Mouse (Mus musculus) hindbrain, embryonic 11.5 days (tissue): ENCODE results near the gene Armc2. TPM values are rescaled to one million over a fixed set of nuclear protein-coding genes. Genes with fewer than 3 reads are reported as not detected.

ENCODE experiments used
- ATAC-seq: fragments of 200-750 bp; cut with Nextera tagmentation; 2 replicates; pipeline ENCODE4 v1.8.0; 2017; ENCODE audit warnings: mild to moderate bottlenecking, moderate TSS enrichment, moderate library complexity; ENCODE audit not compliant: low FRiP score
- DNase-seq: peaks from one replicate; pipeline ENCODE4 v3.0.0-alpha.2; 2015; ENCODE audit warnings: low spot score
- H3K27ac ChIP-seq: fragments of 300-500 bp; sonication (generic); 2 replicates; pipeline ENCODE4 v1.5.1; 2014; ENCODE audit warnings: mild to moderate bottlenecking, low read depth, low read length
- H3K27me3 ChIP-seq: fragments of 300-500 bp; sonication (generic); 2 replicates; pipeline ENCODE4 v1.6.1; 2014; ENCODE audit warnings: mild to moderate bottlenecking, low read length, moderate library complexity, mixed read lengths; ENCODE audit not compliant: control insufficient read depth, insufficient read depth
- H3K36me3 ChIP-seq: fragments of 300-500 bp; sonication (generic); 2 replicates; pipeline ENCODE4 v1.6.1; 2014; ENCODE audit warnings: mild to moderate bottlenecking, low read length, moderate library complexity, mixed read lengths; ENCODE audit not compliant: control insufficient read depth, insufficient read depth
- H3K4me1 ChIP-seq: fragments of 300-500 bp; sonication (generic); replicated peaks from 2 replicates; pipeline ENCODE4 v1.6.1; 2014; ENCODE audit warnings: low read length, mixed read lengths; ENCODE audit not compliant: control insufficient read depth, insufficient read depth
- H3K4me2 ChIP-seq: fragments of 300-500 bp; sonication (generic); replicated peaks from 2 replicates; pipeline ENCODE4 v1.6.1; 2014; ENCODE audit warnings: mild to moderate bottlenecking, low read depth, low read length
- H3K4me3 ChIP-seq: fragments of 300-500 bp; sonication (generic); 2 replicates; pipeline ENCODE4 v1.5.1; 2014; ENCODE audit warnings: low read depth, low read length
- H3K9ac ChIP-seq: fragments of 300-500 bp; sonication (generic); 2 replicates; pipeline ENCODE4 v1.6.1; 2014; ENCODE audit warnings: low read depth, low read length
- H3K9me3 ChIP-seq: fragments of 300-500 bp; sonication (generic); 2 replicates; pipeline ENCODE4 v1.6.1; 2016; ENCODE audit warnings: low read length; ENCODE audit not compliant: control insufficient read depth
- WGBS: fragments of 180-500 bp; shearing (Covaris S2); extraction: QIAGEN DNeasy Blood & Tissue Kit; methylation state at CpG from one replicate; pipeline ENCODE4 v1.1.7; 2014; 5-methylcytosine and 5-hydroxymethylcytosine counted together
- polyA plus RNA-seq: library from polyadenylated mRNA; unstranded; fragments of >200 nt; fragmentation: Nextera tagmentation; extraction: Ambion mirVana; gene quantifications from 2 replicates; pipeline ENCODE4 v1.2.1, GENCODE M21; 2014

Armc2 gene
- polyA plus RNA-seq, 1 experiment from 2014 or later = 3.2 TPM

DNA sequence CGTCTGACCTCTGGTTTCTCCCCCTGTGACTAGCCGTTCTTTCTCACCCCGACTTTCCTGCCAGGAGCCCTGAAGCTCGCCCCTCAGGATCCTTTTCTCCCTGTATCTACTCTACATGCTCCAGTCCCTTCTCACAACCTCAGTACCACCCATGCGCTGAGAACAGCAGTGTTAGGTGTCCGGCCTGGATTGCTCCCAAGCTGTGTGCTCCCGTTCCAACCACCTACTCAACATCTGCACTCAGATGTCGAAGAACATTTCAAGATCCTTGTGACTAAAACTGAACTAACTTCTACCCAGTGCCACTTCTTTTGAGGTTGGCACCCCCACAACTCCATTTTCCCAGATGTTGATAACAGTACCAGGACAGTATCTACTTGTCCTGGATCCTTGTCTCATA is 30.4 kb upstream of the Armc2 start:
- no peaks in the 10 kb centered on the region for H3K9me3 ChIP-seq
- no peak overlapping the region for H3K9ac ChIP-seq
- no peaks in the 10 kb centered on the region for H3K4me1 ChIP-seq
- 87% methylated on average over 8 of the region's 8 CpGs for WGBS
- ATAC-seq = no peak
- no peak overlapping the region for H3K4me2 ChIP-seq
- H3K4me3 ChIP-seq = no peak overlapping the region
- H3K36me3 ChIP-seq = no peaks in the 10 kb centered on the region
- H3K27me3 ChIP-seq = no peaks in the 10 kb centered on the region
- no peak overlapping the region for H3K27ac ChIP-seq
- no peak for DNase-seq

DNA sequence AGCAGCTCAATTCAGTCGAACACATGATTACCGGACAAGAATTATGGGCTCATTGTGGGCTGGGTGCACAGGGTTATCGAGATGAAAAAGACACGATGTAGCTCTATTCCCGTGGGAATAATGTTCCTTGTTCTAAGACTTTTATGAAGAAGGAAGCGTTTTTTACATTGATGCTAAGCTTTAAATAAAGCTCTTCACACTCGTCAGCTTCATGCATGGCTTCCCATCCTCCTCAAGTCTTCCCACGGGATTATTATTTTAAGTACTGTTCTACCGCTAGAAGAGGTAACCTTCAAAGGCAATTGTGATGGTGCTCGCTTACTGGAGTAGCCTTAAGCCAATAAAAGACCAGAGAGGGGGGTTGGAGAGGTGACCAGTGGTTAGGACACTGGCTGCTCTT is 26.3 kb upstream of the Armc2 start:
- no peak for DNase-seq
- H3K9me3 ChIP-seq = no peaks in the 10 kb centered on the region
- no peak for ATAC-seq
- no peak overlapping the region for H3K27ac ChIP-seq
- no peak overlapping the region for H3K4me3 ChIP-seq
- H3K27me3 ChIP-seq = no peaks in the 10 kb centered on the region
- no peak overlapping the region for H3K9ac ChIP-seq
- H3K4me1 ChIP-seq = no peaks in the 10 kb centered on the region
- H3K4me2 ChIP-seq = no peak overlapping the region
- no peaks in the 10 kb centered on the region for H3K36me3 ChIP-seq
- WGBS = 94% methylated on average over 10 of the region's 10 CpGs

- H3K27ac ChIP-seq = no peak overlapping the region
- no peak overlapping the region for H3K4me2 ChIP-seq
- no peak overlapping the region for H3K9ac ChIP-seq
- H3K4me3 ChIP-seq = no peak overlapping the region
- no peaks in the 10 kb centered on the region for H3K9me3 ChIP-seq
- no peaks in the 10 kb centered on the region for H3K36me3 ChIP-seq
- 96% methylated on average over 3 of the region's 3 CpGs for WGBS
- ATAC-seq (no peak), DNase-seq (no peak)
- H3K27me3 ChIP-seq = no peaks in the 10 kb centered on the region
- no peaks in the 10 kb centered on the region for H3K4me1 ChIP-seq
Observed at GRCm38 (mm10) chr10:42043307-42043706, 25.1 kb upstream of the Armc2 start.

- H3K9me3 ChIP-seq = no peaks in the 10 kb centered on the region
- no peaks in the 10 kb centered on the region for H3K27me3 ChIP-seq
- H3K9ac ChIP-seq = no peak overlapping the region
- H3K4me3 ChIP-seq = no peak overlapping the region
- H3K4me2 ChIP-seq = no peak overlapping the region
- no peaks in the 10 kb centered on the region for H3K4me1 ChIP-seq
- no peak for DNase-seq
- no peak for ATAC-seq
- 80% methylated on average over 1 of the region's 1 CpGs for WGBS
- no peaks in the 10 kb centered on the region for H3K36me3 ChIP-seq
- H3K27ac ChIP-seq = no peak overlapping the region
Observed at GRCm38 (mm10) chr10:42042881-42043280, 24.6 kb upstream of the Armc2 start.

DNA sequence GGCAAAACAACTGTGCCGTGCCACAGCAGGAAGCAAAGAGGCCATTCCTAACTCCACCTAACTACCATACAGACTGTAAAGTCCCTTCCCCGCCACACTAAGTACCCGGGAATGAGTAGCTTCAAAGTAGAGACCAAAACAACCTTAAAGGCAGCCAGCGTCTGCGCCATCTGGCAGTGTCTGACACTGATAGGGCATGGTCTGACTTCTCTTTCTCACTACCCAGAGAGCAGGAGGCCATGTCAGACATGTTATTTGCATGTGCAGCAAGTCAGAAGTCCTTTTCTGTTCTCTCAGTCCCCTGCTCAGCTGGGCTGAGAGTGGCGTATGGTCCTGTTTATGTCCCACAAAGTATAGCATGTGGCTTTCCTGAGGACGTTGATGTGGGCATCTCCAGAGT is 23.8 kb upstream of the Armc2 start:
- ATAC-seq (no peak), DNase-seq (no peak)
- Histone ChIP-seq H3K9ac (no peak overlapping the region), H3K4me1 (no peaks in the 10 kb centered on the region), H3K4me2 (no peak overlapping the region), H3K27me3 (no peaks in the 10 kb centered on the region), H3K9me3 (no peaks in the 10 kb centered on the region), H3K4me3 (no peak overlapping the region), H3K27ac (no peak overlapping the region), H3K36me3 (no peaks in the 10 kb centered on the region)
- 66% methylated on average over 7 of the region's 7 CpGs for WGBS

- 51% methylated on average over 10 of the region's 10 CpGs for WGBS
- ATAC-seq (no peak), DNase-seq (no peak)
- Histone ChIP-seq H3K9ac (no peak overlapping the region), H3K36me3 (no peaks in the 10 kb centered on the region), H3K4me2 (no peak overlapping the region), H3K27ac (no peak overlapping the region), H3K27me3 (no peaks in the 10 kb centered on the region), H3K9me3 (no peaks in the 10 kb centered on the region), H3K4me3 (no peak overlapping the region), H3K4me1 (no peaks in the 10 kb centered on the region)
Observed at GRCm38 (mm10) chr10:42038571-42038970, 20.3 kb upstream of the Armc2 start.

DNA sequence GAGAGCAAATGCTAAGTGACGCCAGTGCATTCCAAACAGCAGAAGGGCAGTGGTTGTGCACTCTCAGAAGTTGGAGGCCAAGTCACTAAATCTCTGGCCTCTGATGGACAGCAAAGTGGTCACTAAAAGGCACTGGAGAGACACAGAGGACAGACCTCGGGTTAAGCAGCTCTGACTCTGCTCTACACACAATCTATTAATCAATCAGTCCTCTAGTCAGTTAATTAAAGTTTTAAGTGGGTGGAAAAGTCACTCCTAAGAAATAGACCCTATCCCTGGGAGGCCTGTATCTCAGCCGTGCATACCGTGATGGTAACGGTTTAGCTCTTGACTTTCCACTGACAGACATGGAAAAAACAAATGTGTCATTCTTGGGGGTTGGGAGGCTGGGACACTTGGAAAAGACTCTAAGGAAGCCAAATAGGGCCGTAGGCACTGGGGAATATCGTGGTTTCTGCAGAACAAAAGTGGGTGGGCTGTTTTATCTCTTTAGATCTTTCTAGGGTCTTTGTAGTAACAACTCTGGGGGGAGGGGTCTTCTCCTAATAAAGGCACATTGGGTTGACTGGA is 19.1 kb upstream of the Armc2 start:
- Histone ChIP-seq H3K4me2 (no peak overlapping the region), H3K4me1 (no peaks in the 10 kb centered on the region), H3K4me3 (no peak overlapping the region), H3K27me3 (no peaks in the 10 kb centered on the region), H3K9me3 (no peaks in the 10 kb centered on the region), H3K27ac (no peak overlapping the region), H3K9ac (no peak overlapping the region), H3K36me3 (no peaks in the 10 kb centered on the region)
- no peak for ATAC-seq
- DNase-seq = no peak
- 56% methylated on average over 7 of the region's 7 CpGs for WGBS

- 58% methylated on average over 4 of the region's 4 CpGs for WGBS
- H3K9ac ChIP-seq = no peak overlapping the region
- no peak overlapping the region for H3K4me2 ChIP-seq
- no peak overlapping the region for H3K4me3 ChIP-seq
- no peaks in the 10 kb centered on the region for H3K36me3 ChIP-seq
- no peaks in the 10 kb centered on the region for H3K27me3 ChIP-seq
- no peaks in the 10 kb centered on the region for H3K4me1 ChIP-seq
- no peaks in the 10 kb centered on the region for H3K9me3 ChIP-seq
- ATAC-seq = no peak
- no peak overlapping the region for H3K27ac ChIP-seq
- no peak for DNase-seq
Observed at GRCm38 (mm10) chr10:42036846-42037245, 18.6 kb upstream of the Armc2 start.

DNA sequence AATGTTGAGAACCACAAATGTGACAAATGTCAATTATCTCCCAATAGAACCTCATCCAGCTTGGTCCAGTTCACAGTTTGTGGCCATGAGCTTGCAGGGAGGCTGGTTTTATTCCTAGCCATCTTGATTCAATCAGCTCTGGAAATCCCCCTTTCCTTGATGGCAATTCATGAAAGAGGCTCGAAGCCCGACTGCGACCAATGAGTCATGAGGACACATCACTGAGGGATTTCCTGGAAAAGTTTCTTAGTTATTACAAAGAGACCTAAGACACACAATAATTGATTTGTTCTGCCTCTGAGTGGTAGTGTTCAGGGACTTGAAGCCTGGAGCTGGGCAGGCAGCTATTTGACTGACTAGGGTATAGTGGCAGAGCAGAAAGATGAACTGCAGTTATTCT is 15.3 kb upstream of the Armc2 start:
- no peaks in the 10 kb centered on the region for H3K27me3 ChIP-seq
- H3K9ac ChIP-seq = no peak overlapping the region
- no peaks in the 10 kb centered on the region for H3K4me1 ChIP-seq
- 48% methylated on average over 3 of the region's 3 CpGs for WGBS
- no peaks in the 10 kb centered on the region for H3K36me3 ChIP-seq
- DNase-seq (no peak), ATAC-seq (no peak)
- no peak overlapping the region for H3K27ac ChIP-seq
- no peaks in the 10 kb centered on the region for H3K9me3 ChIP-seq
- H3K4me3 ChIP-seq = no peak overlapping the region
- no peak overlapping the region for H3K4me2 ChIP-seq
